Mouse (Mus musculus) ES-E14 (cell line): ENCODE data around the gene Eef1g. TPM values are rescaled to one million over a fixed set of nuclear protein-coding genes. Genes with fewer than 3 reads are reported as not detected.

Experiments used
- DNase-seq: peaks from one replicate; pipeline ENCODE4 v3.0.0-alpha.2; 2013; ENCODE audit warnings: low read depth, low spot score
- H3K27ac ChIP-seq: 2 replicates; pipeline ENCODE4 v1.5.1; 2012; ENCODE audit warnings: low read depth, mild to moderate bottlenecking, low read length, moderate library complexity, mixed read lengths; ENCODE audit not compliant: poor library complexity, insufficient read depth, severe bottlenecking
- H3K36me3 ChIP-seq: 2 replicates; pipeline ENCODE4 v1.6.1; 2012; ENCODE audit warnings: mild to moderate bottlenecking, low read length, moderate library complexity, mixed read lengths; ENCODE audit not compliant: control insufficient read depth, poor library complexity, insufficient read depth, severe bottlenecking
- H3K4me1 ChIP-seq, 2 experiments: fragments of 150-350 bp in 1 of 2; sonication (generic) in 1 of 2; 2 replicates each; pipeline ENCODE4 v1.6.1; 2012; ENCODE audit warnings: low read length in 2 of 2, mild to moderate bottlenecking in 1 of 2, mixed read lengths in 1 of 2; ENCODE audit not compliant: control insufficient read depth in 2 of 2, insufficient read depth in 2 of 2, poor library complexity in 1 of 2
- H3K4me3 ChIP-seq, 2 experiments: fragments of 150-350 bp in 1 of 2; sonication (generic) in 1 of 2; 2 replicates each; pipeline ENCODE4 v1.5.1; 2012; ENCODE audit warnings: low read length in 2 of 2, low read depth in 1 of 2, mild to moderate bottlenecking in 1 of 2, mixed read lengths in 1 of 2; ENCODE audit not compliant: insufficient read depth in 1 of 2, poor library complexity in 1 of 2, severe bottlenecking in 1 of 2
- H3K9ac ChIP-seq: 2 replicates; pipeline ENCODE4 v1.6.1; 2012; ENCODE audit warnings: low read depth, mild to moderate bottlenecking, low read length, mixed read lengths; ENCODE audit not compliant: poor library complexity, insufficient read depth, severe bottlenecking
- H3K9me3 ChIP-seq: fragments of 150-350 bp; sonication (generic); 2 replicates; pipeline ENCODE4 v1.6.1; 2012; ENCODE audit warnings: low read depth, mild to moderate bottlenecking, low read length; ENCODE audit not compliant: control insufficient read depth, insufficient read depth
- CHD2 ChIP-seq: IDR thresholded peaks from 2 replicates; pipeline ENCODE4 v1.6.1; 2014; ENCODE audit warnings: mild to moderate bottlenecking, low read depth, low read length, inconsistent platforms
- HCFC1 ChIP-seq: IDR thresholded peaks from 2 replicates; pipeline ENCODE4 v1.6.1; 2012; ENCODE audit warnings: low read length, inconsistent platforms, borderline replicate concordance; ENCODE audit not compliant: insufficient read depth
- MAFK ChIP-seq: IDR thresholded peaks from 2 replicates; pipeline ENCODE4 v1.6.1; 2014; ENCODE audit warnings: mild to moderate bottlenecking, low read depth, low read length, inconsistent platforms; ENCODE audit not compliant: insufficient read depth
- ZC3H11A ChIP-seq: IDR thresholded peaks from 2 replicates; pipeline ENCODE4 v1.6.1; 2012; ENCODE audit warnings: low read depth, mild to moderate bottlenecking, inconsistent platforms, low read length, borderline replicate concordance
- ZNF384 ChIP-seq: IDR thresholded peaks from 2 replicates; pipeline ENCODE4 v1.6.1; 2012; ENCODE audit warnings: low read depth, low read length, inconsistent platforms
- in situ Hi-C, 2 experiments: fragments of 600-800 bp; cut with MboI; formaldehyde crosslinking; loops; one replicate each; pipeline ENCODE4 v1.15.1; 2025; ENCODE audit warnings: low sequenced_read_pairs in 2 of 2, inconsistent platforms in 1 of 2; ENCODE audit not compliant: unreplicated experiment in 2 of 2
- total RNA-seq: library from RNA; depleted of rRNA; stranded (reverse); fragments of 300-350 nt; gene quantifications from 2 replicates; pipeline ENCODE4 v1.2.3, GENCODE M21; 2012

The Eef1g gene
- total RNA-seq, 1 experiment = 1,417 TPM

DNA sequence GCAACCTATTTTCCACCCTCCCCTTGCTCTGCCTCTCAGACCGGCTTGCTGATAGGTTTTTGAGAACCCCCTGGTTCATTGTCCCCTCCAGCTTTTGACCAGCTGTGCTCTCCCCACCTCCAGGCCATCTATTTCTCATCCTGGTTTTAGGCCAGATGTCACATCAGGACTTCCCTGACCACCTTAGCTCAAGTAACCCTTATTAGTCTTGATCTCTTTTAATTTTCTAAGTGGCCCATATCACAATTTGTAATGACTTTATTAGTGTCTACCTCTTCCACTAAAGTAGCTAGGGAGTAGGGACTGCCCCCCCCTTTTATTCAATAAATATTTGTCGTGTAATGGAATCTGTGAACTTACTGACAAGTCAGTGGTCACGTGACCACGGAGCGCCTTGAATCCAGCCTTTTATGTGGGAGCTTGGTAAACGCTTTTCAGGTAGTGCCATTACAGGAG, 46.0 kb upstream of the Eef1g start:
- Histone ChIP-seq H3K4me1 (peaks cover 0 to 3% of the 10 kb centered on the region in 2 experiments; a peak in 1 of 4 replicates), H3K36me3 (no peaks in the 10 kb centered on the region; the same call in 1 of the 2 replicates), H3K9ac (peak overlapping the region; percentile 88), H3K9me3 (no peaks in the 10 kb centered on the region), H3K27ac (peak overlapping the region; percentile 68; the same call in 1 of the 2 replicates), H3K4me3 (peak overlapping the region; percentile 94 to 96)
- DNase-seq = no peak
- TF ChIP-seq ZNF384 (no peak), ZC3H11A (0 out of 2 replicates have a peak, but pooled peaks have one; percentile 1)
- in situ Hi-C loops = loop anchor here in 1 of 2 experiments (25.0 kb wide), 1 partner anchor 1691 kb away; the partner anchor contains the start of genes Ddb1 and Tkfc

- H3K36me3 ChIP-seq = no peaks in the 10 kb centered on the region
- no peak overlapping the region for H3K4me3 ChIP-seq
- no peaks in the 10 kb centered on the region for H3K9me3 ChIP-seq
- in situ Hi-C loops = loop anchor here in 1 of 2 experiments (25.0 kb wide), 1 partner anchor 1691 kb away; the partner anchor contains the start of genes Ddb1 and Tkfc
- H3K4me1 ChIP-seq = peaks cover 0 to 3% of the 10 kb centered on the region in 2 experiments; a peak in 1 of 4 replicates
- H3K27ac ChIP-seq = no peak overlapping the region
- no peak for DNase-seq
- 0 out of 2 replicates have a peak overlapping the region, but pooled peaks have one; percentile 1 for H3K9ac ChIP-seq
- TF ChIP-seq ZC3H11A = no peak
- no peak for TF ChIP-seq MAFK
- no peak for TF ChIP-seq ZNF384
Observed at GRCm38 (mm10) chr19:8921741-8922140, 45.1 kb upstream of the Eef1g start.

- H3K27ac ChIP-seq = no peak overlapping the region
- H3K4me3 ChIP-seq = no peak overlapping the region
- TF ChIP-seq MAFK = no peak
- TF ChIP-seq CHD2 = no peak
- TF ChIP-seq ZNF384 = no peak
- no peak for TF ChIP-seq HCFC1
- no peak for TF ChIP-seq ZC3H11A
- H3K9me3 ChIP-seq = no peaks in the 10 kb centered on the region
- no peak for DNase-seq
- peaks cover 0 to 8% of the 10 kb centered on the region in 2 experiments; a peak in 1 of 4 replicates for H3K4me1 ChIP-seq
- H3K9ac ChIP-seq = no peak overlapping the region
- H3K36me3 ChIP-seq = no peaks in the 10 kb centered on the region; the same call in 1 of the 2 replicates
- in situ Hi-C loops = no loop called here
Observed at GRCm38 (mm10) chr19:8926766-8927165, 40.1 kb upstream of the Eef1g start.

- in situ Hi-C loops = no loop called here
- Histone ChIP-seq H3K4me1 (peaks cover 0 to 8% of the 10 kb centered on the region in 2 experiments; a peak in 1 of 4 replicates), H3K27ac (no peak overlapping the region), H3K9ac (no peak overlapping the region), H3K36me3 (no peaks in the 10 kb centered on the region; the same call in 1 of the 2 replicates), H3K9me3 (no peaks in the 10 kb centered on the region), H3K4me3 (no peak overlapping the region)
- TF ChIP-seq ZC3H11A = no peak
- no peak for TF ChIP-seq CHD2
- no peak for TF ChIP-seq ZNF384
- no peak for TF ChIP-seq MAFK
- no peak for TF ChIP-seq HCFC1
- DNase-seq = no peak
Observed at GRCm38 (mm10) chr19:8927891-8928525, 38.8 kb upstream of the Eef1g start.
